In genomic region chr8:48522004-48522403, GRCm38 (mm10) we compare ENCODE assay signal across 22 mouse cellular contexts.
DNase-seq lines count a peak whose midpoint lies in the region; ATAC-seq and TF ChIP-seq lines count a peak whose summit lies in the region.
"Had no signal": no experiment of that assay in that cellular context is flagged by ENCODE, and none has a peak within 500 bp of the region (broad histone marks: within the 10 kb centered on the region; RNA-seq: fewer than 3 reads in every experiment).

No protein-coding gene starts in this region.

- TF ChIP-seq CTCF in hindbrain, postnatal 0 days (IDR thresholded peaks at IDR 0.05; ENCODE audit: low read depth) = no peak

- no peaks in the 10 kb centered on the region for H3K36me3 ChIP-seq in forebrain, embryonic 13.5 days (ENCODE audit: poor library complexity, severe bottlenecking)
- H3K36me3 ChIP-seq in forebrain, embryonic 12.5 days (replicated peaks) = no peaks in the 10 kb centered on the region
- H3K36me3 ChIP-seq in hindbrain, embryonic 16.5 days (ENCODE audit: control insufficient read depth, insufficient read depth, low read length) = no peaks in the 10 kb centered on the region
- no peaks in the 10 kb centered on the region for H3K36me3 ChIP-seq in hindbrain, postnatal 0 days (ENCODE audit: insufficient read depth, low read length)
- H3K36me3 ChIP-seq: embryonic facial prominence, embryonic 12.5 days; G1E; heart, embryonic 13.5 days; hindbrain, embryonic 12.5 days had no signal

- H3K9me3 ChIP-seq in forebrain, embryonic 13.5 days (replicated peaks) = no peaks in the 10 kb centered on the region
- H3K9me3 ChIP-seq in forebrain, embryonic 12.5 days = no peaks in the 10 kb centered on the region
- no peaks in the 10 kb centered on the region for H3K9me3 ChIP-seq in hindbrain, embryonic 16.5 days (ENCODE audit: control insufficient read depth, low read length)
- H3K9me3 ChIP-seq in hindbrain, postnatal 0 days (ENCODE audit: low read length) = no peaks in the 10 kb centered on the region
- H3K9me3 ChIP-seq: embryonic facial prominence, embryonic 12.5 days; heart, embryonic 13.5 days; hindbrain, embryonic 12.5 days had no signal

- no peak overlapping the region for H3K27ac ChIP-seq in forebrain, embryonic 13.5 days
- H3K27ac ChIP-seq in forebrain, embryonic 12.5 days = no peak overlapping the region
- no peak overlapping the region for H3K27ac ChIP-seq in hindbrain, embryonic 16.5 days (ENCODE audit: low read depth, low read length)
- H3K27ac ChIP-seq in hindbrain, postnatal 0 days = no peak overlapping the region
- H3K27ac ChIP-seq: embryonic facial prominence, embryonic 12.5 days; heart, embryonic 13.5 days; hindbrain, embryonic 12.5 days had no signal

- WGBS in forebrain, embryonic 13.5 days = 44% methylated on average over 8 of the region's 8 CpGs
- 57% methylated on average over 8 of the region's 8 CpGs for WGBS in forebrain, embryonic 12.5 days
- WGBS in hindbrain, embryonic 16.5 days = 68% methylated on average over 8 of the region's 8 CpGs
- 78% methylated on average over 8 of the region's 8 CpGs for WGBS in hindbrain, postnatal 0 days

- ATAC-seq in forebrain, embryonic 13.5 days = peak; percentile 65; the same call in 1 of the 2 replicates
- ATAC-seq in forebrain, embryonic 12.5 days (ENCODE audit: low FRiP score) = no peak
- ATAC-seq in hindbrain, embryonic 16.5 days = 0 out of 2 replicates have a peak, but pooled peaks have one; percentile 21
- ATAC-seq in hindbrain, postnatal 0 days = no peak
- ATAC-seq: CD4-positive, CD25-positive, alpha-beta regulatory T cell, adult 4 months; intestine, embryonic 16.5 days had no signal

- peaks cover 9% of the 10 kb centered on the region for H3K4me1 ChIP-seq in forebrain, embryonic 13.5 days
- no peaks in the 10 kb centered on the region for H3K4me1 ChIP-seq in forebrain, embryonic 12.5 days
- H3K4me1 ChIP-seq in hindbrain, embryonic 16.5 days (ENCODE audit: control insufficient read depth, insufficient read depth, low read depth, low read length) = no peaks in the 10 kb centered on the region; the same call in 1 of the 2 replicates
- H3K4me1 ChIP-seq in hindbrain, postnatal 0 days (ENCODE audit: insufficient read depth, low read length) = no peaks in the 10 kb centered on the region

- H3K4me3 ChIP-seq in forebrain, embryonic 13.5 days = no peak overlapping the region
- H3K4me3 ChIP-seq in forebrain, embryonic 12.5 days (replicated peaks) = no peak overlapping the region
- H3K4me3 ChIP-seq in hindbrain, embryonic 16.5 days (ENCODE audit: low read length) = no peak overlapping the region
- H3K4me3 ChIP-seq in hindbrain, postnatal 0 days (ENCODE audit: low read length) = no peak overlapping the region
- H3K4me3 ChIP-seq: embryonic facial prominence, embryonic 12.5 days; heart, embryonic 13.5 days; hindbrain, embryonic 12.5 days had no signal

- no peaks in the 10 kb centered on the region for H3K27me3 ChIP-seq in forebrain, embryonic 13.5 days
- H3K27me3 ChIP-seq in forebrain, embryonic 12.5 days = no peaks in the 10 kb centered on the region
- no peaks in the 10 kb centered on the region for H3K27me3 ChIP-seq in hindbrain, embryonic 16.5 days (replicated peaks; ENCODE audit: control insufficient read depth, insufficient read depth, low read length)
- H3K27me3 ChIP-seq in hindbrain, postnatal 0 days (ENCODE audit: insufficient read depth, low read length) = no peaks in the 10 kb centered on the region
- H3K27me3 ChIP-seq: embryonic facial prominence, embryonic 12.5 days; heart, embryonic 13.5 days; hindbrain, embryonic 12.5 days had no signal

- no peak overlapping the region for H3K9ac ChIP-seq in forebrain, embryonic 13.5 days
- H3K9ac ChIP-seq in forebrain, embryonic 12.5 days = no peak overlapping the region
- no peak overlapping the region for H3K9ac ChIP-seq in hindbrain, embryonic 16.5 days (ENCODE audit: low read depth, low read length)
- no peak overlapping the region for H3K9ac ChIP-seq in hindbrain, postnatal 0 days (replicated peaks; ENCODE audit: low read length)
- H3K9ac ChIP-seq: embryonic facial prominence, embryonic 12.5 days; heart, embryonic 13.5 days; hindbrain, embryonic 12.5 days had no signal

- H3K4me2 ChIP-seq in forebrain, embryonic 13.5 days = peak overlapping the region; percentile 12; the same call in 1 of the 2 replicates
- no peak overlapping the region for H3K4me2 ChIP-seq in forebrain, embryonic 12.5 days
- no peak overlapping the region for H3K4me2 ChIP-seq in hindbrain, embryonic 16.5 days (ENCODE audit: low read length)
- no peak overlapping the region for H3K4me2 ChIP-seq in hindbrain, postnatal 0 days (ENCODE audit: low read depth, low read length)
- H3K4me2 ChIP-seq: embryonic facial prominence, embryonic 12.5 days; heart, embryonic 13.5 days; hindbrain, embryonic 12.5 days had no signal

- DNase-seq in hindbrain, postnatal 0 days (ENCODE audit: low spot score) = no peak
- peak; percentile 18 for DNase-seq in testis, postnatal 10 days (ENCODE audit: low spot score)
- no peak for DNase-seq in testis, postnatal 14 days (ENCODE audit: low spot score)
- DNase-seq in right cerebral cortex, postnatal 36 days (ENCODE audit: low spot score in 2 of 2) = no peak
- DNase-seq: adrenal gland, adult 8-10 months; adrenal gland, postnatal 36 days; B cell, adult 2 months; cerebellum, adult 11 months; cerebellum, adult 8-10 months; cerebellum, postnatal 25 days; gastrocnemius, postnatal 36 days; heart, adult 11 months; heart, postnatal 36 days had no signal

Comparison
In these comparisons a context has a peak if more than half of its experiments do, and no peak if none do; other contexts are left out.
1. ATAC-seq: peak in forebrain, embryonic 13.5 days (single experiment) and hindbrain, embryonic 16.5 days (single experiment); none in forebrain, embryonic 12.5 days (single experiment) and hindbrain, postnatal 0 days (single experiment).